Mouse (Mus musculus): Measurements from ENCODE around the gene Kcnq4.

The Kcnq4 gene

GRCm38 (mm10) chr4:120732737-120733136, 15.7 kb downstream of the Kcnq4 start:
- no peaks in the 10 kb centered on the region for H3K36me3 ChIP-seq (ENCODE audit: control insufficient read depth, insufficient read depth, low read length, poor library complexity, severe bottlenecking)
- H3K27me3 ChIP-seq (ENCODE audit: control insufficient read depth, insufficient read depth, low read length, poor library complexity, severe bottlenecking), result no peaks in the 10 kb centered on the region
- DNase-seq (ENCODE audit: low read depth, low spot score), result no peak

GRCm38 (mm10) chr4:120731030-120731644, 17.3 kb downstream of the Kcnq4 start:
- DNase-seq (ENCODE audit: low read depth, low spot score), result peak; percentile 66
- no peaks in the 10 kb centered on the region for H3K36me3 ChIP-seq (ENCODE audit: control insufficient read depth, insufficient read depth, low read length, poor library complexity, severe bottlenecking)
- H3K27me3 ChIP-seq (ENCODE audit: control insufficient read depth, insufficient read depth, low read length, poor library complexity, severe bottlenecking), result no peaks in the 10 kb centered on the region

- no peak for DNase-seq (ENCODE audit: low read depth, low spot score)
- no peaks in the 10 kb centered on the region for H3K36me3 ChIP-seq (ENCODE audit: control insufficient read depth, insufficient read depth, low read length, poor library complexity, severe bottlenecking)
- H3K27me3 ChIP-seq (ENCODE audit: control insufficient read depth, insufficient read depth, low read length, poor library complexity, severe bottlenecking), result no peaks in the 10 kb centered on the region
Measured at GRCm38 (mm10) chr4:120730574-120730973, 17.8 kb downstream of the Kcnq4 start.

- DNase-seq (ENCODE audit: low read depth, low spot score), result no peak
- H3K27me3 ChIP-seq (ENCODE audit: control insufficient read depth, insufficient read depth, low read length, poor library complexity, severe bottlenecking), result no peaks in the 10 kb centered on the region
- no peaks in the 10 kb centered on the region for H3K36me3 ChIP-seq (ENCODE audit: control insufficient read depth, insufficient read depth, low read length, poor library complexity, severe bottlenecking)
Measured at GRCm38 (mm10) chr4:120730146-120730545, 18.3 kb downstream of the Kcnq4 start.

- Histone ChIP-seq H3K36me3 (ENCODE audit: control insufficient read depth, insufficient read depth, low read length, poor library complexity, severe bottlenecking) (no peaks in the 10 kb centered on the region), H3K27me3 (ENCODE audit: control insufficient read depth, insufficient read depth, low read length, poor library complexity, severe bottlenecking) (no peaks in the 10 kb centered on the region)
- DNase-seq (ENCODE audit: low read depth, low spot score), result no peak
Measured at GRCm38 (mm10) chr4:120729441-120729840, 19.0 kb downstream of the Kcnq4 start.

GRCm38 (mm10) chr4:120727842-120728241, 20.6 kb downstream of the Kcnq4 start:
- DNase-seq (ENCODE audit: low read depth, low spot score), result no peak
- H3K36me3 ChIP-seq (ENCODE audit: control insufficient read depth, insufficient read depth, low read length, poor library complexity, severe bottlenecking), result no peaks in the 10 kb centered on the region
- H3K27me3 ChIP-seq (ENCODE audit: control insufficient read depth, insufficient read depth, low read length, poor library complexity, severe bottlenecking), result no peaks in the 10 kb centered on the region

- DNase-seq (ENCODE audit: low read depth, low spot score), result no peak
- Histone ChIP-seq H3K36me3 (ENCODE audit: control insufficient read depth, insufficient read depth, low read length, poor library complexity, severe bottlenecking) (no peaks in the 10 kb centered on the region), H3K27me3 (ENCODE audit: control insufficient read depth, insufficient read depth, low read length, poor library complexity, severe bottlenecking) (no peaks in the 10 kb centered on the region)
Measured at GRCm38 (mm10) chr4:120726174-120726573, 22.2 kb downstream of the Kcnq4 start.

- no peak for DNase-seq (ENCODE audit: low read depth, low spot score)
Measured at GRCm38 (mm10) chr4:120725516-120726090, 22.8 kb downstream of the Kcnq4 start.

GRCm38 (mm10) chr4:120721574-120721973, 26.8 kb downstream of the Kcnq4 start:
- Histone ChIP-seq H3K36me3 (ENCODE audit: control insufficient read depth, insufficient read depth, low read length, poor library complexity, severe bottlenecking) (no peaks in the 10 kb centered on the region), H3K27me3 (ENCODE audit: control insufficient read depth, insufficient read depth, low read length, poor library complexity, severe bottlenecking) (no peaks in the 10 kb centered on the region)
- no peak for DNase-seq (ENCODE audit: low read depth, low spot score)

More at GRCm38 (mm10) chr4:120725516-120726090, 22.8 kb downstream of the Kcnq4 start:
- Histone ChIP-seq H3K36me3 (ENCODE audit: control insufficient read depth, insufficient read depth, low read length, poor library complexity, severe bottlenecking) (no peaks in the 10 kb centered on the region), H3K27me3 (ENCODE audit: control insufficient read depth, insufficient read depth, low read length, poor library complexity, severe bottlenecking) (no peaks in the 10 kb centered on the region)

- Histone ChIP-seq H3K36me3 (ENCODE audit: control insufficient read depth, insufficient read depth, low read length, poor library complexity, severe bottlenecking) (no peaks in the 10 kb centered on the region), H3K27me3 (ENCODE audit: control insufficient read depth, insufficient read depth, low read length, poor library complexity, severe bottlenecking) (no peaks in the 10 kb centered on the region)
- DNase-seq (ENCODE audit: low read depth, low spot score), result no peak
Measured at GRCm38 (mm10) chr4:120719152-120719551, 29.3 kb downstream of the Kcnq4 start.

GRCm38 (mm10) chr4:120717591-120717990, 30.8 kb downstream of the Kcnq4 start:
- DNase-seq (ENCODE audit: low read depth, low spot score), result no peak
- Histone ChIP-seq H3K27me3 (ENCODE audit: control insufficient read depth, insufficient read depth, low read length, poor library complexity, severe bottlenecking) (no peaks in the 10 kb centered on the region), H3K36me3 (ENCODE audit: control insufficient read depth, insufficient read depth, low read length, poor library complexity, severe bottlenecking) (no peaks in the 10 kb centered on the region)

- no peaks in the 10 kb centered on the region for H3K27me3 ChIP-seq (ENCODE audit: control insufficient read depth, insufficient read depth, low read length, poor library complexity, severe bottlenecking)
- DNase-seq (ENCODE audit: low read depth, low spot score), result no peak
- no peaks in the 10 kb centered on the region for H3K36me3 ChIP-seq (ENCODE audit: control insufficient read depth, insufficient read depth, low read length, poor library complexity, severe bottlenecking)
Measured at GRCm38 (mm10) chr4:120716765-120717164, 31.6 kb downstream of the Kcnq4 start.

- no peaks in the 10 kb centered on the region for H3K36me3 ChIP-seq (ENCODE audit: control insufficient read depth, insufficient read depth, low read length, poor library complexity, severe bottlenecking)
- DNase-seq (ENCODE audit: low read depth, low spot score), result peak; percentile 55
- no peaks in the 10 kb centered on the region for H3K27me3 ChIP-seq (ENCODE audit: control insufficient read depth, insufficient read depth, low read length, poor library complexity, severe bottlenecking)
Measured at GRCm38 (mm10) chr4:120716141-120716571, 32.3 kb downstream of the Kcnq4 start.

GRCm38 (mm10) chr4:120713856-120714497, 34.4 kb downstream of the Kcnq4 start:
- Histone ChIP-seq H3K27me3 (ENCODE audit: control insufficient read depth, insufficient read depth, low read length, poor library complexity, severe bottlenecking) (no peaks in the 10 kb centered on the region), H3K36me3 (ENCODE audit: control insufficient read depth, insufficient read depth, low read length, poor library complexity, severe bottlenecking) (no peaks in the 10 kb centered on the region)
- DNase-seq (ENCODE audit: low read depth, low spot score), result no peak

GRCm38 (mm10) chr4:120713021-120713420, 35.4 kb downstream of the Kcnq4 start:
- Histone ChIP-seq H3K36me3 (ENCODE audit: control insufficient read depth, insufficient read depth, low read length, poor library complexity, severe bottlenecking) (no peaks in the 10 kb centered on the region), H3K27me3 (ENCODE audit: control insufficient read depth, insufficient read depth, low read length, poor library complexity, severe bottlenecking) (no peaks in the 10 kb centered on the region)
- no peak for DNase-seq (ENCODE audit: low read depth, low spot score)

Data from splenic B cell, adult 2 months (primary cell).